27 mouse cellular contexts compared by ENCODE assay signal in the genomic region with DNA sequence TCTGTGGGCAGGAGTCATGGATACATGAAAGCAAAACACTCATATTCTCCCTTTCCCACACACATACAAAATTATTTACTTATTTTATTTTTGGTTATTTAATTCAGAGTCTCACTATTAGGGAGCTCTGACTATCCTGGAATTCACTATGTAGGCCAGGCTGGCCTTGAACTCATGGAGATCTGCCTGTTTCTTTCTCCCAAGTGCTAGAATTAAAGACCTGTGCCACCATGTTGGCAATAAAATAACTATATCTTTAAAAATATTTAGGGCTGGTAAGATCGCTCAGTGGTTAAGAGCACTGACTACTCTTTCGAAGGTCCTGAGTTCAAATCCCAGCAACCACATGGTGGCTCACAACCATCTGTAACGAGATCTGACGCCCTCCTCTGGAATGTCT.
"Had no signal": no experiment of that assay in that cellular context is flagged by ENCODE, and none has a peak within 500 bp of the region (broad histone marks: within the 10 kb centered on the region; RNA-seq: fewer than 3 reads in every experiment).

No protein-coding gene starts in this region.

- DNase-seq: cerebellum, adult 8-10 months; cerebellum, adult 9-10 months; cerebellum, adult 9-11 months; cerebellum, postnatal 10 days; cerebellum, postnatal 14 days; cerebellum, postnatal 25 days; cerebellum, postnatal 36 days; embryo, embryonic 11 days; forebrain, postnatal 0 days; gastrocnemius, adult 2 months; gastrocnemius, postnatal 10 days; gastrocnemius, postnatal 14 days; gastrocnemius, postnatal 25 days; gastrocnemius, postnatal 36 days; heart, adult 18-20 months; heart, adult 2 months had no signal

- H3K9ac ChIP-seq: embryonic facial prominence, embryonic 12.5 days; embryonic facial prominence, embryonic 13.5 days; embryonic facial prominence, embryonic 15.5 days; forebrain, embryonic 12.5 days; forebrain, embryonic 13.5 days; forebrain, embryonic 15.5 days; forebrain, postnatal 0 days had no signal

- H3K4me3 ChIP-seq: embryonic facial prominence, embryonic 10.5 days; embryonic facial prominence, embryonic 12.5 days; embryonic facial prominence, embryonic 13.5 days; embryonic facial prominence, embryonic 15.5 days; erythroblast, embryonic 14.5 days; forebrain, embryonic 10.5 days; forebrain, embryonic 12.5 days; forebrain, embryonic 13.5 days; forebrain, embryonic 15.5 days; gastrocnemius, adult 2 months; heart, adult 2 months had no signal

- H3K27me3 ChIP-seq: embryonic facial prominence, embryonic 12.5 days; embryonic facial prominence, embryonic 13.5 days; embryonic facial prominence, embryonic 15.5 days; forebrain, embryonic 15.5 days had no signal

- H3K27ac ChIP-seq: embryonic facial prominence, embryonic 10.5 days; embryonic facial prominence, embryonic 12.5 days; embryonic facial prominence, embryonic 13.5 days; embryonic facial prominence, embryonic 15.5 days; forebrain, embryonic 10.5 days; forebrain, embryonic 12.5 days; forebrain, embryonic 13.5 days; forebrain, embryonic 15.5 days; gastrocnemius, adult 2 months; heart, adult 2 months had no signal

- H3K4me2 ChIP-seq: embryonic facial prominence, embryonic 12.5 days; embryonic facial prominence, embryonic 13.5 days; embryonic facial prominence, embryonic 15.5 days; forebrain, embryonic 12.5 days; forebrain, embryonic 13.5 days; forebrain, embryonic 15.5 days had no signal

- H3K9me3 ChIP-seq: embryonic facial prominence, embryonic 12.5 days; embryonic facial prominence, embryonic 13.5 days; embryonic facial prominence, embryonic 15.5 days; forebrain, embryonic 12.5 days; forebrain, embryonic 13.5 days; forebrain, embryonic 15.5 days had no signal

- H3K36me3 ChIP-seq: forebrain, embryonic 15.5 days had no signal

- ATAC-seq: forebrain, embryonic 13.5 days; forebrain, embryonic 14.5 days; forebrain, embryonic 15.5 days; forebrain, embryonic 16.5 days; forebrain, postnatal 0 days had no signal
